Mouse (Mus musculus): ENCODE results near the gene Tcirg1. TPM values are rescaled to one million over a fixed set of nuclear protein-coding genes. Genes with fewer than 3 reads are reported as not detected.

Gene Tcirg1
- polyA plus RNA-seq, 1 experiment from 2014 or later, result 28.8 TPM

DNA sequence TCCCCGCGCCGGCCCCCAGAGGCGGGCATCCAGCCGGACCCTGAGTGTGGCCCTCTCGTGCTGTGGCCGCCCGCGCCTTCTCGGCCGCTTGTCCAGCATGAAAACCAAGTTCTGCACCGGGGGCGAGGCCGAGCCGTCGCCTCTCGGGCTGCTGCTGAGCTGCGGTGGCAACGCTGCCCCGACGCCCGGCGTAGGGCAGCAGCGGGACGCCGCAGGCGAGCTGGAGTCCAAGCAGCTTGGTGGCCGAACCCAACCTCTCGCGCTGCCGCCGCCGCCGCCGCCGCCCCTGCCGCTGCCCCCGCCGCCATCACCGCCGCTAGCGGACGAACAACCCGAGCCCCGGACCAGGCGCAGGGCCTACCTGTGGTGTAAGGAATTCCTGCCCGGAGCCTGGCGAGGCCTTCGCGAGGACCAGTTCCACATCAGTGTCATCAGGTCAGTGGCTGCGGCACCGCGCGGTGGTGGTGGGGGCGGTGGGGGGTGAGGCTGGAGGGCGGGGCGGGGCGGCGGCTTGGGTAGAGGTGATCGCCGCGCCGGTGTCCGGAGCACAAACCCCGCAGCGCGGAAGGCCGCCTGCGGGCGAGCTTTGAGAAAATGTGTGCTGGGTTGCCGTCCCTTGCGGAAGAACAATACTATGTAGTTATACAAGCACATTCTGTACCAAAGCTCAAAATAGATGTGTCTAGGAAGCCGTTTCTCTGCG, 54.8 kb downstream of the Tcirg1 start:
- DNase-seq (ENCODE audit: low spot score), result peak; percentile 79

GRCm38 (mm10) chr19:3851502-3851962, 55.4 kb downstream of the Tcirg1 start, which contains the start of gene Chka:
Chka (plus strand) TSS chr19:3851773.
- H3K27ac ChIP-seq (replicated peaks), result peak within 1 kb of the TSS; percentile 96
- under 1% methylated on average over 54 of the region's 54 CpGs for WGBS
- peak; percentile 99 for DNase-seq (ENCODE audit: low spot score)
- H3K36me3 ChIP-seq (replicated peaks), result peaks cover 13% of the 10 kb centered on the region
- no peaks in the 10 kb centered on the region for H3K27me3 ChIP-seq (replicated peaks; ENCODE audit: low read depth, poor library complexity, severe bottlenecking)
- peaks cover 50% of the 10 kb centered on the region for H3K4me1 ChIP-seq
- peak within 1 kb of the TSS; percentile 92 for H3K4me3 ChIP-seq
- no peaks in the 10 kb centered on the region for H3K9me3 ChIP-seq

More for the DNA sequence above, 54.8 kb downstream of the Tcirg1 start:
- peaks cover 50% of the 10 kb centered on the region for H3K4me1 ChIP-seq
- H3K27ac ChIP-seq (replicated peaks), result peak overlapping the region; percentile 96
- peak overlapping the region; percentile 92 for H3K4me3 ChIP-seq
- H3K9me3 ChIP-seq, result no peaks in the 10 kb centered on the region
- WGBS, result under 1% methylated on average over 72 of the region's 74 CpGs
- H3K36me3 ChIP-seq (replicated peaks), result peaks cover 13% of the 10 kb centered on the region
- no peaks in the 10 kb centered on the region for H3K27me3 ChIP-seq (replicated peaks; ENCODE audit: low read depth, poor library complexity, severe bottlenecking)

DNA sequence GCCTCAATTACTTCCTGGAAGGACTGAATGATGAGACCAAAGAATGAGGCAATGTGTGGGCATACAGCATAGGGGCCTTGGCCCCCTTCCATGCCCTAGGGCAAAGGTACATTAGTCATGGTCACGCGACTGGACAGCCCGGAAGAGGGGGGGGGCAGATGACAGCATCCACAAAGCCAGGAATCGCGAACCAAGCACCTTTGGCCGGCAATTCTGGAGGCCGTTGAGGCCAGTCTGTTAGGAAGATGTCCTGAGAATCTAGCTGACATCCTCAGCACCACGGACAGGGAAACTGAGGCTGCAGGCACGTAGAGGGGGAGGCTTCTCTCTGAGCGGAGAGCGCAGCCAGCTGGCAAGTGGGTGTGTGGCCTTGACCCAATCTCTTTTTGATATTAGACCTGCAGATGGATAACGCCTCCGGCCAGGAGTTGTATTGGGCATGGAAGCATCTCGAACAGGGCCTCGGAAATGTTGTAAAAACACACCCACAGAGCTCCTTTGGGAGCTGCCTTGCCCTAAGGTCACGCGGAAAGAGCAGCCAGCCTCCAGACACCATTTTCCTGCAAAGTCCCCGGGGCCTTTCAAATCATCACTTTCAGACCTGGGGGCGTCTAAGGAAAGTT, 56.0 kb downstream of the Tcirg1 start:
- Histone ChIP-seq H3K36me3 (replicated peaks) (peaks cover 13% of the 10 kb centered on the region), H3K4me1 (peaks cover 48% of the 10 kb centered on the region), H3K27ac (replicated peaks) (peak overlapping the region; percentile 96), H3K27me3 (replicated peaks; ENCODE audit: low read depth, poor library complexity, severe bottlenecking) (no peaks in the 10 kb centered on the region), H3K4me3 (peak overlapping the region; percentile 92), H3K9me3 (no peaks in the 10 kb centered on the region)
- WGBS, result 3% methylated on average over 19 of the region's 19 CpGs
- DNase-seq (ENCODE audit: low spot score), result peak; percentile 56

- 39% methylated on average over 5 of the region's 5 CpGs for WGBS
- no peak for DNase-seq (ENCODE audit: low spot score)
Observed at GRCm38 (mm10) chr19:3850076-3850475, 56.9 kb downstream of the Tcirg1 start.

GRCm38 (mm10) chr19:3849251-3849650, 57.7 kb downstream of the Tcirg1 start:
- Histone ChIP-seq H3K4me3 (no peak overlapping the region), H3K27me3 (replicated peaks; ENCODE audit: low read depth, poor library complexity, severe bottlenecking) (no peaks in the 10 kb centered on the region), H3K27ac (replicated peaks) (no peak overlapping the region), H3K36me3 (replicated peaks) (peaks cover 7% of the 10 kb centered on the region), H3K4me1 (peaks cover 37% of the 10 kb centered on the region), H3K9me3 (no peaks in the 10 kb centered on the region)
- no peak for DNase-seq (ENCODE audit: low spot score)
- 85% methylated on average over 2 of the region's 2 CpGs for WGBS

More at GRCm38 (mm10) chr19:3850076-3850475, 56.9 kb downstream of the Tcirg1 start:
- no peaks in the 10 kb centered on the region for H3K27me3 ChIP-seq (replicated peaks; ENCODE audit: low read depth, poor library complexity, severe bottlenecking)
- H3K4me3 ChIP-seq, result no peak overlapping the region
- peaks cover 42% of the 10 kb centered on the region for H3K4me1 ChIP-seq
- no peak overlapping the region for H3K27ac ChIP-seq (replicated peaks)
- H3K36me3 ChIP-seq (replicated peaks), result peaks cover 13% of the 10 kb centered on the region
- no peaks in the 10 kb centered on the region for H3K9me3 ChIP-seq

- no peak overlapping the region for H3K27ac ChIP-seq (replicated peaks)
- H3K4me3 ChIP-seq, result no peak overlapping the region
- H3K36me3 ChIP-seq (replicated peaks), result no peaks in the 10 kb centered on the region
- no peaks in the 10 kb centered on the region for H3K27me3 ChIP-seq (replicated peaks; ENCODE audit: low read depth, poor library complexity, severe bottlenecking)
- no peak for DNase-seq (ENCODE audit: low spot score)
- no peaks in the 10 kb centered on the region for H3K9me3 ChIP-seq
- peaks cover 29% of the 10 kb centered on the region for H3K4me1 ChIP-seq
- 84% methylated on average over 7 of the region's 7 CpGs for WGBS
Observed at GRCm38 (mm10) chr19:3848207-3848808, 58.6 kb downstream of the Tcirg1 start.

GRCm38 (mm10) chr19:3847711-3848110, 59.2 kb downstream of the Tcirg1 start:
- Histone ChIP-seq H3K36me3 (replicated peaks) (no peaks in the 10 kb centered on the region), H3K27ac (replicated peaks) (no peak overlapping the region), H3K4me3 (no peak overlapping the region), H3K27me3 (replicated peaks; ENCODE audit: low read depth, poor library complexity, severe bottlenecking) (no peaks in the 10 kb centered on the region), H3K4me1 (peaks cover 26% of the 10 kb centered on the region), H3K9me3 (no peaks in the 10 kb centered on the region)
- 87% methylated on average over 5 of the region's 5 CpGs for whole genome bisulfite sequencing
- DNase-seq (ENCODE audit: low spot score), result no peak

- no peak for DNase-seq (ENCODE audit: low spot score)
- Histone ChIP-seq H3K9me3 (no peaks in the 10 kb centered on the region), H3K27ac (replicated peaks) (no peak overlapping the region), H3K27me3 (replicated peaks; ENCODE audit: low read depth, poor library complexity, severe bottlenecking) (no peaks in the 10 kb centered on the region), H3K4me1 (peaks cover 26% of the 10 kb centered on the region), H3K4me3 (no peak overlapping the region), H3K36me3 (replicated peaks) (no peaks in the 10 kb centered on the region)
- WGBS, result 80% methylated on average over 10 of the region's 10 CpGs
Observed at GRCm38 (mm10) chr19:3846676-3847604, 60.0 kb downstream of the Tcirg1 start.

Other genes with a start within 250 kb of the Tcirg1 start
- gene Lrp5, start 220.6 kb downstream of the Tcirg1 start, polyA plus RNA-seq (2016; fragmentation: Nextera tagmentation; extraction: Ambion mirVana), result 5.5 and 5.6 TPM in 2 replicates
- 46.4 and 46.5 TPM in 2 replicates for gene 1810055G02Rik, start 198.8 kb downstream of the Tcirg1 start, polyA plus RNA-seq (2016; fragmentation: Nextera tagmentation; extraction: Ambion mirVana)
- 29.4 and 31.2 TPM in 2 replicates for gene Kmt5b, start 139.7 kb downstream of the Tcirg1 start, polyA plus RNA-seq (2016; fragmentation: Nextera tagmentation; extraction: Ambion mirVana)
- gene Chka, start 55.4 kb downstream of the Tcirg1 start, polyA plus RNA-seq (2016; fragmentation: Nextera tagmentation; extraction: Ambion mirVana), result 50.0 and 51.8 TPM in 2 replicates
- gene Ndufs8, start 5.6 kb upstream of the Tcirg1 start, polyA plus RNA-seq (2016; fragmentation: Nextera tagmentation; extraction: Ambion mirVana), result 250 and 258 TPM in 2 replicates
- gene Aldh3b1, start 22.7 kb upstream of the Tcirg1 start, polyA plus RNA-seq (2016; fragmentation: Nextera tagmentation; extraction: Ambion mirVana), result 0.48 and 0.81 TPM in 2 replicates
- 7.3 and 8.4 TPM in 2 replicates for gene Unc93b1, start 28.1 kb upstream of the Tcirg1 start, polyA plus RNA-seq (2016; fragmentation: Nextera tagmentation; extraction: Ambion mirVana)
- gene Aldh3b3, start 51.5 kb upstream of the Tcirg1 start, polyA plus RNA-seq (2016; fragmentation: Nextera tagmentation; extraction: Ambion mirVana), result not detected in 2 replicates
- gene Aldh3b2, start 65.2 kb upstream of the Tcirg1 start, polyA plus RNA-seq (2016; fragmentation: Nextera tagmentation; extraction: Ambion mirVana), result 1.1 and 1.2 TPM in 2 replicates
- 3.1 and 3.2 TPM in 2 replicates for gene Acy3, start 79.4 kb upstream of the Tcirg1 start, polyA plus RNA-seq (2016; fragmentation: Nextera tagmentation; extraction: Ambion mirVana)
- 0.21 and 1.0 TPM in 2 replicates for gene Tbx10, start 85.6 kb upstream of the Tcirg1 start, polyA plus RNA-seq (2016; fragmentation: Nextera tagmentation; extraction: Ambion mirVana)
- 30.6 and 31.6 TPM in 2 replicates for gene Nudt8, start 93.4 kb upstream of the Tcirg1 start, polyA plus RNA-seq (2016; fragmentation: Nextera tagmentation; extraction: Ambion mirVana)
- gene Gm49405, start 93.5 kb upstream of the Tcirg1 start, polyA plus RNA-seq (2016; fragmentation: Nextera tagmentation; extraction: Ambion mirVana), result 4.5 and 4.6 TPM in 2 replicates
- gene Doc2g, start 96.2 kb upstream of the Tcirg1 start, polyA plus RNA-seq (2016; fragmentation: Nextera tagmentation; extraction: Ambion mirVana), result 4.7 and 5.7 TPM in 2 replicates
- 211 and 217 TPM in 2 replicates for gene Ndufv1, start 105.7 kb upstream of the Tcirg1 start, polyA plus RNA-seq (2016; fragmentation: Nextera tagmentation; extraction: Ambion mirVana)
- gene Gstp1, start 130.9 kb upstream of the Tcirg1 start, polyA plus RNA-seq (2016; fragmentation: Nextera tagmentation; extraction: Ambion mirVana), result 456 and 458 TPM in 2 replicates
- gene Gstp2, start 138.9 kb upstream of the Tcirg1 start, polyA plus RNA-seq (2016; fragmentation: Nextera tagmentation; extraction: Ambion mirVana), result 3.7 and 9.1 TPM in 2 replicates
- gene Gstp3, start 152.4 kb upstream of the Tcirg1 start, polyA plus RNA-seq (2016; fragmentation: Nextera tagmentation; extraction: Ambion mirVana), result not detected in 2 replicates
- gene Cabp2, start 174.4 kb upstream of the Tcirg1 start, polyA plus RNA-seq (2016; fragmentation: Nextera tagmentation; extraction: Ambion mirVana), result not detected in 2 replicates
- 77.2 and 80.2 TPM in 2 replicates for gene Cdk2ap2, start 190.0 kb upstream of the Tcirg1 start, polyA plus RNA-seq (2016; fragmentation: Nextera tagmentation; extraction: Ambion mirVana)
- gene Pitpnm1, start 192.9 kb upstream of the Tcirg1 start, polyA plus RNA-seq (2016; fragmentation: Nextera tagmentation; extraction: Ambion mirVana), result 9.9 and 11.0 TPM in 2 replicates
- gene Aip, start 218.7 kb upstream of the Tcirg1 start, polyA plus RNA-seq (2016; fragmentation: Nextera tagmentation; extraction: Ambion mirVana), result 70.9 and 71.1 TPM in 2 replicates
- gene Gpr152, start 232.7 kb upstream of the Tcirg1 start, polyA plus RNA-seq (2016; fragmentation: Nextera tagmentation; extraction: Ambion mirVana), result not detected in 2 replicates
- gene Cabp4, start 236.9 kb upstream of the Tcirg1 start, polyA plus RNA-seq (2016; fragmentation: Nextera tagmentation; extraction: Ambion mirVana), result 0.14 TPM in 1 of 2 replicates, not detected in the other
- gene Coro1b, start 241.5 kb upstream of the Tcirg1 start, polyA plus RNA-seq (2016; fragmentation: Nextera tagmentation; extraction: Ambion mirVana), result 130 and 134 TPM in 2 replicates
- 0.58 TPM in 1 of 2 replicates, not detected in the other for gene Ptprcap, start 246.5 kb upstream of the Tcirg1 start, polyA plus RNA-seq (2016; fragmentation: Nextera tagmentation; extraction: Ambion mirVana)

All from embryonic facial prominence, embryonic 10.5 days (tissue).